Mouse (Mus musculus) kidney, postnatal 25 days (tissue): ENCODE measurements around the gene Gm21312.
"Not testable (repeated sequence)": the region's sequence is repeated elsewhere in the genome, so short reads cannot be mapped to it uniquely, and the experiment has no call there.

Source experiments
- DNase-seq, 2 experiments: peaks; one replicate each; pipeline ENCODE4 v3.0.0; 2021; ENCODE audit warnings: mixed read lengths in 2 of 2

Gene Gm21312

GRCm38 (mm10) chr10:104176724-104177123 lies at the start of gene Gm21312:
Gene Gm21312 (plus strand): TSS chr10:104177024.
- DNase-seq = not testable (repeated sequence)

DNA sequence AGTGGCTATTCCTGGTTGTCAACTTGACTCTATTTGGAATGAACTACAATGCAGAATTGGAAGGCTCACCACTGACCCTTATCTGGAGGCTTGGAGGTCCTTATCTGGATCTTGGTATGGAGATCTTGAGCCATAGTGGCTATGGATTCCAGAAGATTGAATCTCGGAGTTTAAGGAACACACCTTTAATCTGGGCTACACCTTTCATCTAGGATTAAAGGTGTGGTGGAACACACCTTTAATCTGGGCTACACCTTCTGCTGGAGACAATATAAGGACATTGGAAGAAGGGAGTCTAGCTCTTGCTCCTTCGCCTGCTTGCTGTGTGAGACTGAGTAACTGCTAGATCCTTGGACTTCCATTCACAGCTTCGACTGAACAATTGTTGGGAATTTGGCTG lies 34.1 kb upstream of the Gm21312 start, which contains the start of gene Gm21293:
Gene Gm21293 (plus strand): TSS at position 301 of the 400 bp plus-strand sequence.
- not testable (repeated sequence) for DNase-seq

DNA sequence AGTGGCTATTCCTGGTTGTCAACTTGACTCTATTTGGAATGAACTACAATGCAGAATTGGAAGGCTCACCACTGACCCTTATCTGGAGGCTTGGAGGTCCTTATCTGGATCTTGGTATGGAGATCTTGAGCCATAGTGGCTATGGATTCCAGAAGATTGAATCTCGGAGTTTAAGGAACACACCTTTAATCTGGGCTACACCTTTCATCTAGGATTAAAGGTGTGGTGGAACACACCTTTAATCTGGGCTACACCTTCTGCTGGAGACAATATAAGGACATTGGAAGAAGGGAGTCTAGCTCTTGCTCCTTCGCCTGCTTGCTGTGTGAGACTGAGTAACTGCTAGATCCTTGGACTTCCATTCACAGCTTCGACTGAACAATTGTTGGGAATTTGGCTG lies 25.6 kb upstream of the Gm21312 start, which contains the start of gene Gm6763:
Gene Gm6763 (plus strand): TSS at position 301 of the 400 bp plus-strand sequence.
- not testable (repeated sequence) for DNase-seq

GRCm38 (mm10) chr10:104159706-104160105 lies 17.1 kb upstream of the Gm21312 start, which contains the start of gene Gm8764:
Gene Gm8764 (plus strand): TSS chr10:104160006.
- not testable (repeated sequence) for DNase-seq

GRCm38 (mm10) chr10:104168215-104168614 lies 8.6 kb upstream of the Gm21312 start, which contains the start of gene Gm21304:
Gene Gm21304 (plus strand): TSS chr10:104168515.
- DNase-seq = not testable (repeated sequence)

DNA sequence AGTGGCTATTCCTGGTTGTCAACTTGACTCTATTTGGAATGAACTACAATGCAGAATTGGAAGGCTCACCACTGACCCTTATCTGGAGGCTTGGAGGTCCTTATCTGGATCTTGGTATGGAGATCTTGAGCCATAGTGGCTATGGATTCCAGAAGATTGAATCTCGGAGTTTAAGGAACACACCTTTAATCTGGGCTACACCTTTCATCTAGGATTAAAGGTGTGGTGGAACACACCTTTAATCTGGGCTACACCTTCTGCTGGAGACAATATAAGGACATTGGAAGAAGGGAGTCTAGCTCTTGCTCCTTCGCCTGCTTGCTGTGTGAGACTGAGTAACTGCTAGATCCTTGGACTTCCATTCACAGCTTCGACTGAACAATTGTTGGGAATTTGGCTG lies 8.4 kb downstream of the Gm21312 start, which contains the start of gene Gm20765:
Gene Gm20765 (plus strand): TSS at position 301 of the 400 bp plus-strand sequence.
- not testable (repeated sequence) for DNase-seq

- not testable (repeated sequence) for DNase-seq
Measured at GRCm38 (mm10) chr10:104193742-104194141, 16.9 kb downstream of the Gm21312 start, which contains the start of gene Gm4340. Gene Gm4340 (plus strand): TSS chr10:104194042.

DNA sequence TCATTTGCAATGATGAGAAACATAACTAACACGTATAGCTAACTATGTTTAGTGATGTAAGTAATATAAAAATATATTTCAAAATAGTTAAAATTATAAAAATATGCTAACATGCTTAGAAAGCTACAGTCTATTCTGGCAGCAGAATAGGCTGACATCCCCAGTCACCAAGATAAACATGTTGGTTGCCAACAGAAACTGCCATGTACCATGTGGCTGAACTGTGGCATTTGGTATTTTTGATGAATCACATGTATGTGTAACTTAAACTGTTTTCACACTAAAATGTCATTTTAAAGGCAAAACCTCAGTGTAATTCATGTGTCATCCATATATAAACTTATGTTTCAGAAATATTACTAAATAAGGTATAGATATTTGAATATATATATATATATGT lies 32.8 kb downstream of the Gm21312 start:
- DNase-seq = no peak

DNA sequence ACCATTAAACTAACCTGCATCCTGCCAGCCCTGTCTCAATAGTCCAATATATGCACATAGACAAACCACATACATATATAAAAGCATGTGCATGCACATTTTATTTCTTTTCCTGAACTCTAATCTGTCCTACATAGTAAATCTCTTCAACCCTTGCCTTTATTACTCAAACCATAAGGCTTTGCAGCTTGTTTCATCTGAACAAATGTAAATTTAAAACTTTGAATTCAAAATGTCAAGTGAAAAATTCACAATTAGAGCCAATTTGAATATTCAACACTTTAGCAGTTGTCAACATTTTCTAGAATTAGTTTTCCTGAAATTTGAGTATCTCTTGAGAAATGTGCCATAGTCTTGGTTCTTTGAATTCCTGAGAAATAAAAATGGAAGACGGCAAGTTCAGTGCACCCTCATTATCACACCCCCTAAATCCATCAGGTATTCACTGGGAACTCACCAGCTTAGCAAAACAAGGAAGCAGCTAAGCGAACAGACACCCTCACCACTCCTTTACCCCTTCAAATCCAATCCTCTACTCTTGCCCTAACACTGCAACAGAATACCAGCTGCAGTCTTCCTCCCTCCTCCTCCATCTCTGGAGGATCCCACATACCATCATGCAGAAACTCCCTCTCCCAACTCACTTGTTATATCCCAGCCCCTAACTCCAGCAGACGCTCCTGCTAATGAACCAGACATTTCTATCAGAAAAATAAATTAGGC lies 33.6 kb downstream of the Gm21312 start:
- DNase-seq = no peak

- peak in 1 of 2 experiments; percentile 25 for DNase-seq
Measured at GRCm38 (mm10) chr10:104214527-104214926, 37.7 kb downstream of the Gm21312 start.

- DNase-seq = no peak
Measured at GRCm38 (mm10) chr10:104220303-104221021, 43.6 kb downstream of the Gm21312 start.
